ENCODE assay signal across 29 mouse cellular contexts in genomic region chr9:72030274-72030673, GRCm38 (mm10).
DNase-seq lines count a peak whose midpoint lies in the region; ATAC-seq and TF ChIP-seq lines count a peak whose summit lies in the region.
"Had no signal": no experiment of that assay in that cellular context is flagged by ENCODE, and none has a peak within 500 bp of the region (broad histone marks: within the 10 kb centered on the region; RNA-seq: fewer than 3 reads in every experiment).

No protein-coding gene starts in this region.

- H3K79me2 ChIP-seq in MEL (ENCODE audit: control insufficient read depth, insufficient read depth, low read length, poor library complexity), result peaks cover 17% of the 10 kb centered on the region; the same call in 1 of the 2 replicates
- peaks cover 100% of the 10 kb centered on the region for H3K79me2 ChIP-seq in myocyte (ENCODE audit: control insufficient read depth, insufficient read depth)

- intact Hi-C loops in gastrocnemius, adult 2 months (cut with DNase I), result no loop called here
- intact Hi-C loops in gastrocnemius, postnatal 14 days (cut with DNase I; ENCODE audit: low total_unique reads), result no loop called here
- intact Hi-C loops in heart, postnatal 14 days (cut with DNase I), result no loop called here

- TF ChIP-seq POLR2A in MEL (IDR thresholded peaks at IDR 0.05; ENCODE audit: control insufficient read depth in 1 of 2, insufficient read depth in 1 of 2, low read depth in 1 of 2, low read length in 2 of 2, poor library complexity in 1 of 2) (no peak), myocyte (IDR thresholded peaks at IDR 0.05; ENCODE audit: insufficient read length, low read depth) (no peak)

- H3K27ac ChIP-seq in gastrocnemius, adult 2 months, result peak overlapping the region; percentile 46
- H3K27ac ChIP-seq in heart, postnatal 0 days (ENCODE audit: low read depth), result peak overlapping the region; percentile 60
- H3K27ac ChIP-seq in MEL (ENCODE audit: control insufficient read depth, low read depth, low read length), result no peak overlapping the region
- H3K27ac ChIP-seq: embryonic facial prominence, embryonic 12.5 days; forebrain, embryonic 12.5 days; kidney, postnatal 0 days; macrophage had no signal

- no peak for TF ChIP-seq RAD21 in MEL (IDR thresholded peaks at IDR 0.05; ENCODE audit: low read depth, low read length)

- H3ac ChIP-seq in myocyte (ENCODE audit: control insufficient read depth, insufficient read length), result no peak overlapping the region

- no peak for TF ChIP-seq CTCF in gastrocnemius, adult 2 months (IDR thresholded peaks at IDR 0.05)
- TF ChIP-seq CTCF in heart, postnatal 0 days (IDR thresholded peaks at IDR 0.05; ENCODE audit: low read depth), result no peak
- no peak for TF ChIP-seq CTCF in MEL (IDR thresholded peaks at IDR 0.05 in 2 of 3, conservative IDR thresholded peaks at IDR 0.05 in 1 of 3; ENCODE audit: control insufficient read depth in 1 of 3, insufficient read depth in 1 of 3, low read depth in 2 of 3, low read length in 3 of 3, poor library complexity in 1 of 3, severe bottlenecking in 1 of 3)

- H3K36me3 ChIP-seq in heart, postnatal 0 days (replicated peaks; ENCODE audit: control insufficient read depth, insufficient read depth, low read length), result no peaks in the 10 kb centered on the region
- H3K36me3 ChIP-seq in MEL (ENCODE audit: control insufficient read depth in 1 of 2, insufficient read depth in 2 of 2, low read length in 2 of 2) (peaks cover 0 to 64% of the 10 kb centered on the region in 2 experiments; a peak in 2 of 4 replicates), myocyte (ENCODE audit: control insufficient read depth, insufficient read depth) (no peaks in the 10 kb centered on the region)
- H3K36me3 ChIP-seq: embryonic facial prominence, embryonic 12.5 days; forebrain, embryonic 12.5 days had no signal

- H3K9ac ChIP-seq in heart, postnatal 0 days (replicated peaks; ENCODE audit: low read depth, low read length), result no peak overlapping the region
- H3K9ac ChIP-seq in MEL (ENCODE audit: control insufficient read depth, low read depth, low read length, poor library complexity, severe bottlenecking), result no peak overlapping the region
- H3K9ac ChIP-seq: embryonic facial prominence, embryonic 12.5 days; forebrain, embryonic 12.5 days; forebrain, postnatal 0 days had no signal

- peaks cover 14% of the 10 kb centered on the region; the same call in 1 of the 2 replicates for H3K4me1 ChIP-seq in heart, postnatal 0 days (ENCODE audit: control insufficient read depth, insufficient read depth)
- peaks cover 18 to 40% of the 10 kb centered on the region in 2 experiments for H3K4me1 ChIP-seq in MEL (ENCODE audit: control insufficient read depth in 1 of 2, insufficient read depth in 2 of 2, low read length in 2 of 2)
- H3K4me1 ChIP-seq: embryonic facial prominence, embryonic 12.5 days; forebrain, embryonic 12.5 days had no signal

- no peaks in the 10 kb centered on the region for H3K9me3 ChIP-seq in heart, postnatal 0 days (replicated peaks; ENCODE audit: control insufficient read depth, low read length)
- H3K9me3 ChIP-seq in MEL (replicated peaks; ENCODE audit: insufficient read depth, low read length), result no peaks in the 10 kb centered on the region
- H3K9me3 ChIP-seq: embryonic facial prominence, embryonic 12.5 days; forebrain, embryonic 12.5 days; G1E had no signal

- ATAC-seq in heart, postnatal 0 days (ENCODE audit: insufficient read depth, low read depth), result no peak
- ATAC-seq: forebrain, postnatal 0 days; hindbrain, embryonic 16.5 days; lung, postnatal 0 days had no signal

- no peak for DNase-seq in gastrocnemius, adult 2 months
- DNase-seq in gastrocnemius, postnatal 14 days, result no peak
- no peak for DNase-seq in heart, postnatal 0 days (ENCODE audit: low spot score)
- no peak for DNase-seq in heart, postnatal 14 days
- DNase-seq in MEL (ENCODE audit: low read depth, low spot score), result peak; percentile 55
- no peak for DNase-seq in lung, postnatal 36 days
- DNase-seq: adrenal gland, postnatal 14 days; cerebellum, adult 11 months; cerebellum, adult 9-10 months; cerebellum, postnatal 36 days; forebrain, postnatal 0 days; gastrocnemius, postnatal 25 days; heart, adult 18-20 months; heart, postnatal 10 days; kidney, adult 18-20 months; kidney, postnatal 4 days; layer of hippocampus, postnatal 36 days; lung, adult 18-20 months; midbrain, embryonic 14.5 days; right cerebral cortex, postnatal 25 days; thymus, postnatal 14 days had no signal

- H3K4me2 ChIP-seq in heart, postnatal 0 days (ENCODE audit: low read depth, low read length), result no peak overlapping the region
- H3K4me2 ChIP-seq in myocyte (ENCODE audit: low read depth), result peak overlapping the region; percentile 68
- H3K4me2 ChIP-seq: embryonic facial prominence, embryonic 12.5 days; forebrain, embryonic 12.5 days had no signal

- no peak overlapping the region for H3K4me3 ChIP-seq in gastrocnemius, adult 2 months
- H3K4me3 ChIP-seq in heart, postnatal 0 days (ENCODE audit: low read depth, low read length), result no peak overlapping the region
- H3K4me3 ChIP-seq in MEL (ENCODE audit: control insufficient read depth in 1 of 2, insufficient read depth in 1 of 2, low read depth in 2 of 2, low read length in 2 of 2) (no peak overlapping the region), myocyte (no peak overlapping the region)
- H3K4me3 ChIP-seq: embryonic facial prominence, embryonic 12.5 days; forebrain, embryonic 12.5 days had no signal

- no peak for TF ChIP-seq EP300 in heart, postnatal 0 days (IDR thresholded peaks at IDR 0.05; ENCODE audit: low read depth)
- peak; percentile 83 to 85 for TF ChIP-seq EP300 in MEL (IDR thresholded peaks at IDR 0.05; ENCODE audit: low read depth in 1 of 2, low read length in 2 of 2)

- no peaks in the 10 kb centered on the region for H3K27me3 ChIP-seq in heart, postnatal 0 days (ENCODE audit: control insufficient read depth, insufficient read depth, low read length)
- H3K27me3 ChIP-seq in MEL (ENCODE audit: control insufficient read depth in 1 of 2, insufficient read depth in 2 of 2, low read length in 2 of 2), result no peaks in the 10 kb centered on the region
- H3K27me3 ChIP-seq in myocyte (ENCODE audit: control insufficient read depth, insufficient read depth, insufficient read length), result no peaks in the 10 kb centered on the region
- H3K27me3 ChIP-seq: embryonic facial prominence, embryonic 12.5 days; forebrain, embryonic 12.5 days had no signal

TF ChIP-seq in MEL, 35 proteins besides CTCF, POLR2A, EP300 and RAD21 (continues in another document):
- peak; percentile 28; the same call in 1 of the 2 replicates for TF ChIP-seq ZNF384 (IDR thresholded peaks at IDR 0.05; ENCODE audit: low read depth, low read length)
- TF ChIP-seq RCOR1 (IDR thresholded peaks at IDR 0.05; ENCODE audit: low read depth, low read length), result peak; percentile 97
- no peak for TF ChIP-seq POLR2AphosphoS5 (IDR thresholded peaks at IDR 0.05; ENCODE audit: borderline replicate concordance, low read depth, low read length)
- peak; percentile 62 for TF ChIP-seq TAL1 (IDR thresholded peaks at IDR 0.05; ENCODE audit: low read length)
- peak; percentile 86 for TF ChIP-seq GATA1 (IDR thresholded peaks at IDR 0.05; ENCODE audit: low read depth, low read length)
- TF ChIP-seq SIN3A (IDR thresholded peaks at IDR 0.05; ENCODE audit: low read length), result peak; percentile 70; the same call in 1 of the 2 replicates
- peak; percentile 87 for TF ChIP-seq TCF12 (IDR thresholded peaks at IDR 0.05; ENCODE audit: low read depth, low read length)
- peak; percentile 54; the same call in 1 of the 2 replicates for TF ChIP-seq MAX (IDR thresholded peaks at IDR 0.05; ENCODE audit: low read length)
- peak; percentile 88 for TF ChIP-seq BHLHE40 (IDR thresholded peaks at IDR 0.05; ENCODE audit: borderline replicate concordance, low read depth, low read length)
- peak; percentile 74 for TF ChIP-seq ETS1 (IDR thresholded peaks at IDR 0.05; ENCODE audit: low read depth, low read length)
- no peak for TF ChIP-seq MEF2A (IDR thresholded peaks at IDR 0.05; ENCODE audit: extremely low read depth, insufficient replicate concordance, low read depth, low read length, poor library complexity, severe bottlenecking)
- TF ChIP-seq NRF1 (IDR thresholded peaks at IDR 0.05; ENCODE audit: insufficient read depth, low read depth, low read length, poor library complexity, severe bottlenecking), result no peak
- no peak for TF ChIP-seq JUND (IDR thresholded peaks at IDR 0.05; ENCODE audit: low read depth, low read length)
- TF ChIP-seq ELF1 (IDR thresholded peaks at IDR 0.05; ENCODE audit: low read depth, low read length), result peak; percentile 43; the same call in 1 of the 2 replicates
- peak; percentile 69 for TF ChIP-seq MXI1 (IDR thresholded peaks at IDR 0.05; ENCODE audit: low read depth, low read length)

TF ChIP-seq in myocyte, 11 proteins besides CTCF, POLR2A, EP300 and RAD21:
- TF ChIP-seq REST (IDR thresholded peaks at IDR 0.05; ENCODE audit: insufficient read depth, insufficient read length) (no peak), TCF12 (IDR thresholded peaks at IDR 0.05; ENCODE audit: insufficient read depth, poor library complexity, severe bottlenecking) (no peak), MYOG (IDR thresholded peaks at IDR 0.05; ENCODE audit: control insufficient read depth in 1 of 3, insufficient read depth in 1 of 3, insufficient read length in 2 of 3, low read depth in 2 of 3) (no peak), E2F4 (IDR thresholded peaks at IDR 0.05; ENCODE audit: insufficient read depth) (no peak), MAX (IDR thresholded peaks at IDR 0.05; ENCODE audit: low read depth) (no peak), MYOD1 (IDR thresholded peaks at IDR 0.05; ENCODE audit: control insufficient read depth in 1 of 3, insufficient read length in 2 of 3, low read depth in 2 of 3) (no peak), USF1 (IDR thresholded peaks at IDR 0.05; ENCODE audit: low read depth) (no peak)
